Mouse (Mus musculus): ENCODE results near the gene Tnni1. TPM values are rescaled to one million over a fixed set of nuclear protein-coding genes. Genes with fewer than 3 reads are reported as not detected.

The Tnni1 gene
- 0.20 and 0.34 TPM in 2 replicates for polyA plus RNA-seq (2015; fragmentation: Nextera tagmentation; extraction: Ambion mirVana)

DNA sequence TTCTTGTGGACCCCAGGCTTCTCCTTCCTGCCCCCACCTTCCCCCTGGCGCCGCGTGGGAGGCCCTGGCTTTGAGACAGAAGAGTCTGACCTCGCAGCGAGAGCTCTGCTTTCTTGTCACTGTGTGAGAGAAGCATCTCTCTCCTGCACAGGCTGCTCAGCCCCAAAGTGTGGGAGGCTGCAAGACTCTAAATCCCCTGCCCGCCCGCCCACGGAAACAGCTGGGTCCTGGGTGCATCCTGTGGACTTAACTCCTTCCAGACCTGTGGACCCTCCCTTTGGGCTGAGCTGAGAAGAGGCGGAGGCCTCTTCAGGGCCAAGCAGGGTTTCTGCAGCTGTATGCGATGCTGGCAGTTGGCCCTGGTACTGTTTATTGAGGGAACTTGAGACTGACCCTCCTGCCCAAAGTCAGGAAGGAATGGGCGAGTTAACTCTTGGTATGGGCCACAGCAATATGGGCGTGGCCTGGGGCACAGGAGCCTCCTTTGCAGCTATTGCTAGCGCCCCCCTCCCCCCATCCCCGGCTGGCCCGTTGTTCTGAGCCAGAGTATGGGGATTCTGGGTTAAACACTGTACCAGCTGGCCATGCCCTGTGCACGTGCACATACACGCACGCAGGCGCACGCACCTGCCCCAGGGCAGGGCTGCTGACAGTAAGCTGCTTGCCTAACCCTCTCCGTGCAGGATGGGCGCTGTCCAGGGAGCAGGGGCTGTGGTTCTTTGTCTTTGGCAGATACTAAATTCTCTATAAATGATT is at the start of gene Tnni1:
Tnni1 (plus strand) TSS at position 655 of the 756 bp plus-strand sequence.
- Histone ChIP-seq H3K4me1 (replicated peaks) (peaks cover 15% of the 10 kb centered on the region), H3K9me3 (no peaks in the 10 kb centered on the region), H3K4me2 (replicated peaks) (no peak within 1 kb of the TSS), H3K27me3 (peaks cover 11% of the 10 kb centered on the region), H3K4me3 (replicated peaks) (no peak within 1 kb of the TSS), H3K9ac (replicated peaks) (no peak within 1 kb of the TSS; the same call in 1 of the 2 replicates), H3K36me3 (no peaks in the 10 kb centered on the region), H3K27ac (no peak within 1 kb of the TSS)
- 30% methylated on average over 22 of the region's 22 CpGs for WGBS
- ATAC-seq, result peak; percentile 65

GRCm38 (mm10) chr1:135729821-135730220 is 49.4 kb upstream of the Tnni1 start:
- Histone ChIP-seq H3K4me3 (replicated peaks) (peak overlapping the region; percentile 52), H3K36me3 (no peaks in the 10 kb centered on the region), H3K4me1 (replicated peaks) (peaks cover 52% of the 10 kb centered on the region), H3K27me3 (peaks cover 5% of the 10 kb centered on the region; the same call in 1 of the 2 replicates), H3K9me3 (no peaks in the 10 kb centered on the region), H3K9ac (replicated peaks) (0 out of 2 replicates have a peak overlapping the region, but pooled peaks have one; percentile 66), H3K27ac (no peak overlapping the region), H3K4me2 (replicated peaks) (peak overlapping the region; percentile 88)
- no peak for ATAC-seq
- WGBS, result 42% methylated on average over 4 of the region's 4 CpGs

GRCm38 (mm10) chr1:135730296-135730695 is 48.9 kb upstream of the Tnni1 start:
- Histone ChIP-seq H3K9ac (replicated peaks) (no peak overlapping the region), H3K27ac (no peak overlapping the region), H3K4me1 (replicated peaks) (peaks cover 56% of the 10 kb centered on the region), H3K4me2 (replicated peaks) (peak overlapping the region; percentile 12), H3K27me3 (peaks cover 5% of the 10 kb centered on the region; the same call in 1 of the 2 replicates), H3K9me3 (no peaks in the 10 kb centered on the region), H3K4me3 (replicated peaks) (no peak overlapping the region), H3K36me3 (no peaks in the 10 kb centered on the region)
- WGBS, result 49% methylated on average over 3 of the region's 3 CpGs
- no peak for ATAC-seq

- H3K4me1 ChIP-seq (replicated peaks), result peaks cover 60% of the 10 kb centered on the region
- peaks cover 2% of the 10 kb centered on the region; the same call in 1 of the 2 replicates for H3K9me3 ChIP-seq
- no peak overlapping the region for H3K4me3 ChIP-seq (replicated peaks)
- 78% methylated on average over 7 of the region's 7 CpGs for WGBS
- H3K27ac ChIP-seq, result no peak overlapping the region
- H3K36me3 ChIP-seq, result no peaks in the 10 kb centered on the region
- ATAC-seq, result no peak
- peaks cover 5% of the 10 kb centered on the region; the same call in 1 of the 2 replicates for H3K27me3 ChIP-seq
- H3K4me2 ChIP-seq (replicated peaks), result no peak overlapping the region
- H3K9ac ChIP-seq (replicated peaks), result no peak overlapping the region
Observed at GRCm38 (mm10) chr1:135731393-135731792, 47.8 kb upstream of the Tnni1 start.

DNA sequence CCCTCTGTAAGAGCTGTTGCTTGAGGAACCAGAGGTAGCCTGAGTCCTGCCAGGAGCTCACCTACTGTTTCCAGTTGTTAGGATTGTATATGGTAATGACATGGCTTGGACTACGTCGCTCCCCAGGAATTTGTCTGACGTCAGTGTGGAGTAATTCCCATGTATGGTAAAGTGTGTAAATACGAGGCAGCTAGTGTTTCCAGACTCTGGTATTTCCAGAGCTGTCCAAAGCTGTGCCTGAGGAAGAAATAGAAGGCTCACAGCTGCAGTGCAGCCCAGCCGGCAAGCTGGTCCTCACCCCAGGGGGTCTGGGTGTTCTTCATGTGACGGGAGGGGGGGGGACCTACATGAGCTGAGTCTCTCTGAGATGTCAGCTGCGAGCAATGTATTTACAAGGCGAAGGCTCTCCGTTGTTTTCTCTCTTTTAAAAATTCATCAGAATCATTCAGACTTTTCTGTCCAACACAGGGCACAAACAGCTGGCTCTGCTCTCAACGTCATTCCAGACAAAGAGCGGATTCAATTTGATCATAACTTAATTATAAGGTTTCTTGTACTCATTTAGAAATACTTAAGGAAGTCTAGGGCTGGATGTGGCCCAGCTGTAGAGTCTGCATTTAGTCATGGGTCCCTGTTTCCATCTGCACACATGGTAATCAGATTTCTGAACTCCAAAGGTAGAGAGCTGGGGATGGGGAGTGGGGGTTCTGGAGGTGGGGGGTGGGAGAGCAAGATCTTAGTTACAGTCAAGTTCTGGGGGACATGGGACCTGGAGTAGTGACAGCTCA is 47.1 kb upstream of the Tnni1 start:
- Histone ChIP-seq H3K27me3 (peaks cover 5% of the 10 kb centered on the region; the same call in 1 of the 2 replicates), H3K36me3 (no peaks in the 10 kb centered on the region), H3K9me3 (peaks cover 4% of the 10 kb centered on the region; the same call in 1 of the 2 replicates), H3K27ac (no peak overlapping the region), H3K4me1 (replicated peaks) (peaks cover 60% of the 10 kb centered on the region), H3K9ac (replicated peaks) (no peak overlapping the region), H3K4me2 (replicated peaks) (no peak overlapping the region), H3K4me3 (replicated peaks) (no peak overlapping the region)
- WGBS, result 46% methylated on average over 11 of the region's 11 CpGs
- no peak for ATAC-seq

GRCm38 (mm10) chr1:135734225-135734937 is 44.9 kb upstream of the Tnni1 start:
- Histone ChIP-seq H3K36me3 (no peaks in the 10 kb centered on the region), H3K4me2 (replicated peaks) (no peak overlapping the region), H3K9ac (replicated peaks) (no peak overlapping the region), H3K27me3 (peaks cover 5% of the 10 kb centered on the region; the same call in 1 of the 2 replicates), H3K27ac (no peak overlapping the region), H3K4me1 (replicated peaks) (peaks cover 51% of the 10 kb centered on the region), H3K4me3 (replicated peaks) (no peak overlapping the region), H3K9me3 (peaks cover 4% of the 10 kb centered on the region; the same call in 1 of the 2 replicates)
- WGBS, result 33% methylated on average over 5 of the region's 7 CpGs
- peak; percentile 65 for ATAC-seq

- peaks cover 46% of the 10 kb centered on the region for H3K4me1 ChIP-seq (replicated peaks)
Observed at GRCm38 (mm10) chr1:135735460-135735859, 43.8 kb upstream of the Tnni1 start.

GRCm38 (mm10) chr1:135744987-135745386 is 34.2 kb upstream of the Tnni1 start:
- no peak overlapping the region for H3K9ac ChIP-seq (replicated peaks)
- no peak overlapping the region for H3K4me2 ChIP-seq (replicated peaks)
- H3K27me3 ChIP-seq, result no peaks in the 10 kb centered on the region
- H3K4me3 ChIP-seq (replicated peaks), result no peak overlapping the region
- peaks cover 12% of the 10 kb centered on the region for H3K4me1 ChIP-seq (replicated peaks)
- 89% methylated on average over 7 of the region's 7 CpGs for WGBS
- no peak overlapping the region for H3K27ac ChIP-seq
- ATAC-seq, result no peak
- H3K36me3 ChIP-seq, result no peaks in the 10 kb centered on the region
- no peaks in the 10 kb centered on the region for H3K9me3 ChIP-seq

More at GRCm38 (mm10) chr1:135735460-135735859, 43.8 kb upstream of the Tnni1 start:
- Histone ChIP-seq H3K9ac (replicated peaks) (no peak overlapping the region), H3K4me3 (replicated peaks) (no peak overlapping the region), H3K27ac (no peak overlapping the region), H3K36me3 (no peaks in the 10 kb centered on the region), H3K4me2 (replicated peaks) (no peak overlapping the region), H3K9me3 (peaks cover 4% of the 10 kb centered on the region; the same call in 1 of the 2 replicates), H3K27me3 (no peaks in the 10 kb centered on the region)
- ATAC-seq, result no peak
- WGBS, result 36% methylated on average over 6 of the region's 6 CpGs

DNA sequence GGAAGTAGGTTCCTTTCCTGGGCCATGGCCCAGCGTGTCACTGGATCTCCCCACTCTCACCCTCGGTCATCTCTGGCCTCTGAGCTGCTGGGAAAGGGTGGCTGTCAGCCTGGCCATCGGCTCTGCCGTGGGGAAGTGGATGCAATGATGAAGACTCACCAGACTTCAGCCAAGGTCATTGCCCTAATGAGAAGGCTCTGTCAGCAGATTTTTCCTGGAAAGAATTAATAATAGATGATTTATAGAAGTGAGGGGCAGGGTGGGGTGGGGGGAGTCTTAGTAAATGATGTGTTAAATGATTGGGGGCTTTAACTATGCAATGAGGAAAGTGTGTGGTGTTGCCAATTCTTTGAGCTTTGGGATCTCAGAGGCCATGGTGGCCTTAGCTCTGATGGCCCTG is 33.0 kb upstream of the Tnni1 start:
- no peak overlapping the region for H3K9ac ChIP-seq (replicated peaks)

DNA sequence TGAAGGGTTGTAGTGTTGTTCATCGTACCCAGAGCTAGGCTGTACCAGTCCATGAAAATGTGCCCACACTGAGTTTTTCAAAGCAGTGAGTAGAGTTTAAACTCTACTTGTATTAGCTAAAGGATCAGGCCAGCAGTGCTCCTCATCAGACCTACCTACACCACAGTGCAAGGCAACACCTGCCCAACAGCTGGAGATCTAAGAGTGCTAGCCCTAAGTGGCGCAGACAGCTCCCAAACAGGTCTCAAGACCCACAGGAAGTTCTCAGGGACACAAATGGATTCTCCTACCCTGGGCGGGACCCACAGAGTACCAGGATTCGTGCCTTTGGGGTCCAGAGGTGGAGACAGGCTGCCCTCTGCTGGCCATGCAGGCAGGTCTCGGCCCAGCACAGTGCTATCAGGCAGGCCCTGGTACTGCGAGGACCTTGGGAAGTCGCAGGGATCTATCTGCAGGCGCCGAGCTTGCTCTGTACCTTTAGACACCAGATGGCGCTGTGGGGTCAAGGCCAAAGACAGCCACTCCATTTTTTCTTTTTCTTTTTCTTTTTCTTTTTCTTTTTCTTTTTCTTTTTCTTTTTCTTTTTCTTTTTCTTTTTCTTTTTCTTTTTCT is 26.4 kb upstream of the Tnni1 start:
- no peak overlapping the region for H3K4me3 ChIP-seq (replicated peaks)

More for the DNA sequence above, 33.0 kb upstream of the Tnni1 start:
- no peak overlapping the region for H3K27ac ChIP-seq
- no peak overlapping the region for H3K4me2 ChIP-seq (replicated peaks)
- 89% methylated on average over 4 of the region's 4 CpGs for WGBS
- H3K9me3 ChIP-seq, result no peaks in the 10 kb centered on the region
- no peak overlapping the region for H3K4me3 ChIP-seq (replicated peaks)
- H3K4me1 ChIP-seq (replicated peaks), result peaks cover 6% of the 10 kb centered on the region
- ATAC-seq, result no peak
- no peaks in the 10 kb centered on the region for H3K27me3 ChIP-seq
- no peaks in the 10 kb centered on the region for H3K36me3 ChIP-seq

GRCm38 (mm10) chr1:135755287-135755686 is 23.9 kb upstream of the Tnni1 start:
- H3K4me2 ChIP-seq (replicated peaks), result no peak overlapping the region
- H3K36me3 ChIP-seq, result no peaks in the 10 kb centered on the region
- no peak for ATAC-seq

More for the DNA sequence above, 26.4 kb upstream of the Tnni1 start:
- H3K9me3 ChIP-seq, result no peaks in the 10 kb centered on the region
- H3K9ac ChIP-seq (replicated peaks), result no peak overlapping the region
- no peaks in the 10 kb centered on the region for H3K27me3 ChIP-seq
- 12% methylated on average over 10 of the region's 10 CpGs for WGBS
- no peak overlapping the region for H3K4me2 ChIP-seq (replicated peaks)
- H3K4me1 ChIP-seq (replicated peaks), result 0 out of 2 replicates have a peak, but pooled peaks cover 4% of the 10 kb centered on the region
- ATAC-seq, result peak; percentile 100
- H3K27ac ChIP-seq, result no peak overlapping the region
- H3K36me3 ChIP-seq, result no peaks in the 10 kb centered on the region

More at GRCm38 (mm10) chr1:135755287-135755686, 23.9 kb upstream of the Tnni1 start:
- Histone ChIP-seq H3K9ac (replicated peaks) (no peak overlapping the region), H3K4me3 (replicated peaks) (no peak overlapping the region), H3K4me1 (replicated peaks) (no peaks in the 10 kb centered on the region), H3K27me3 (no peaks in the 10 kb centered on the region), H3K9me3 (no peaks in the 10 kb centered on the region), H3K27ac (no peak overlapping the region)
- WGBS, result 71% methylated on average over 9 of the region's 9 CpGs

Measured in midbrain, embryonic 13.5 days (tissue).